Mouse (Mus musculus) MEL (cell line): ENCODE results near the gene Sec63. TPM values are rescaled to one million over a fixed set of nuclear protein-coding genes. Genes with fewer than 3 reads are reported as not detected.
A peak's percentile ranks its signal among the peaks of the same experiment; 100 is the strongest.

Experiments
- DNase-seq: peaks from one replicate; pipeline ENCODE4 v3.0.0; 2011; ENCODE audit warnings: low read depth, low spot score
- H3K27ac ChIP-seq: 2 replicates; pipeline ENCODE4 v1.5.1; 2012; ENCODE audit warnings: low read depth, mild to moderate bottlenecking, control low read depth, low read length, moderate library complexity; ENCODE audit not compliant: control insufficient read depth
- H3K27me3 ChIP-seq, 2 experiments: fragments of 150-350 bp in 1 of 2; sonication (generic) in 1 of 2; 2 replicates each; pipeline ENCODE4 v1.6.1; 2012; ENCODE audit warnings: low read length in 2 of 2, mild to moderate bottlenecking in 2 of 2, improper control_type of control experiment in 1 of 2, moderate library complexity in 1 of 2; ENCODE audit not compliant: insufficient read depth in 2 of 2, control insufficient read depth in 1 of 2
- H3K36me3 ChIP-seq, 2 experiments: 2 replicates each; pipeline ENCODE4 v1.6.1; 2012 to 2014; ENCODE audit warnings: low read length in 2 of 2, improper control_type of control experiment in 1 of 2, inconsistent platforms in 1 of 2, mild to moderate bottlenecking in 1 of 2; ENCODE audit not compliant: insufficient read depth in 2 of 2, control insufficient read depth in 1 of 2
- H3K4me1 ChIP-seq, 2 experiments: fragments of 150-350 bp in 1 of 2; sonication (generic) in 1 of 2; 2 replicates each; pipeline ENCODE4 v1.6.1; 2012; ENCODE audit warnings: low read length in 2 of 2, improper control_type of control experiment in 1 of 2, mild to moderate bottlenecking in 1 of 2; ENCODE audit not compliant: insufficient read depth in 2 of 2, control insufficient read depth in 1 of 2
- H3K4me3 ChIP-seq, 2 experiments: fragments of 150-350 bp in 1 of 2; sonication (generic) in 1 of 2; 2 replicates each; pipeline ENCODE4 v1.5.1; 2012; ENCODE audit warnings: low read depth in 2 of 2, low read length in 2 of 2, mild to moderate bottlenecking in 2 of 2, moderate library complexity in 2 of 2, control low read depth in 1 of 2, improper control_type of control experiment in 1 of 2; ENCODE audit not compliant: control insufficient read depth in 1 of 2, insufficient read depth in 1 of 2
- H3K79me2 ChIP-seq: 2 replicates; pipeline ENCODE4 v1.6.1; 2012; ENCODE audit warnings: mild to moderate bottlenecking, low read length, moderate library complexity; ENCODE audit not compliant: control insufficient read depth, poor library complexity, insufficient read depth
- H3K9ac ChIP-seq: 2 replicates; pipeline ENCODE4 v1.6.1; 2012; ENCODE audit warnings: low read depth, mild to moderate bottlenecking, control low read depth, low read length, moderate library complexity; ENCODE audit not compliant: control insufficient read depth, poor library complexity, severe bottlenecking
- H3K9me3 ChIP-seq: fragments of 150-350 bp; sonication (generic); replicated peaks from 2 replicates; pipeline ENCODE4 v1.6.1; 2012; ENCODE audit warnings: mild to moderate bottlenecking, low read length, improper control_type of control experiment, moderate library complexity; ENCODE audit not compliant: insufficient read depth
- BHLHE40 ChIP-seq: IDR thresholded peaks from 2 replicates; pipeline ENCODE4 v1.6.1; 2012; ENCODE audit warnings: low read depth, mild to moderate bottlenecking, inconsistent platforms, low read length, improper control_type of control experiment, borderline replicate concordance
- CHD2 ChIP-seq: IDR thresholded peaks from 2 replicates; pipeline ENCODE4 v1.6.1; 2011; ENCODE audit warnings: low read length, improper control_type of control experiment
- CTCF ChIP-seq, 3 experiments: IDR thresholded peaks in 2 of 3; conservative IDR thresholded peaks in 1 of 3; 2 replicates each; pipeline ENCODE4 v1.5.1; 2011 to 2012; ENCODE audit warnings: low read length in 3 of 3, low read depth in 2 of 3, mild to moderate bottlenecking in 2 of 3, improper control_type of control experiment in 1 of 3, inconsistent platforms in 1 of 3, mixed read lengths in 1 of 3, moderate library complexity in 1 of 3; ENCODE audit not compliant: control insufficient read depth in 1 of 3, insufficient read depth in 1 of 3, poor library complexity in 1 of 3, severe bottlenecking in 1 of 3
- ELF1 ChIP-seq: IDR thresholded peaks from 2 replicates; pipeline ENCODE4 v1.6.1; 2014; ENCODE audit warnings: low read depth, mild to moderate bottlenecking, inconsistent platforms, low read length, improper control_type of control experiment, moderate library complexity
- EP300 ChIP-seq, 2 experiments: IDR thresholded peaks; 2 replicates each; pipeline ENCODE4 v1.6.1; 2011; ENCODE audit warnings: improper control_type of control experiment in 2 of 2, low read length in 2 of 2, low read depth in 1 of 2, mild to moderate bottlenecking in 1 of 2
- HCFC1 ChIP-seq: IDR thresholded peaks from 2 replicates; pipeline ENCODE4 v1.6.1; 2012; ENCODE audit warnings: low read depth, mild to moderate bottlenecking, inconsistent platforms, low read length, improper control_type of control experiment, moderate library complexity
- JUND ChIP-seq: IDR thresholded peaks from 2 replicates; pipeline ENCODE4 v1.6.1; 2011; ENCODE audit warnings: low read depth, mild to moderate bottlenecking, improper control_type of control experiment, low read length
- KAT2A ChIP-seq: conservative IDR thresholded peaks from 2 replicates; pipeline ENCODE4 v1.6.1; 2012; ENCODE audit warnings: low read depth, low read length, improper control_type of control experiment, inconsistent platforms
- MAFK ChIP-seq: IDR thresholded peaks from 2 replicates; pipeline ENCODE4 v1.6.1; 2011; ENCODE audit warnings: low read depth, mild to moderate bottlenecking, low read length, improper control_type of control experiment, borderline replicate concordance
- MAZ ChIP-seq: IDR thresholded peaks from 2 replicates; pipeline ENCODE4 v1.6.1; 2012; ENCODE audit warnings: low read depth, mild to moderate bottlenecking, inconsistent platforms, low read length, improper control_type of control experiment
- MXI1 ChIP-seq: IDR thresholded peaks from 2 replicates; pipeline ENCODE4 v1.6.1; 2011; ENCODE audit warnings: mild to moderate bottlenecking, low read depth, low read length, improper control_type of control experiment
- MYC ChIP-seq: IDR thresholded peaks from 2 replicates; pipeline ENCODE4 v1.6.1; 2011; ENCODE audit warnings: low read depth, mild to moderate bottlenecking, low read length, improper control_type of control experiment, moderate library complexity
- NELFE ChIP-seq: IDR thresholded peaks from 2 replicates; pipeline ENCODE4 v1.6.1; 2011; ENCODE audit warnings: low read depth, low read length, improper control_type of control experiment
- NRF1 ChIP-seq: IDR thresholded peaks from 2 replicates; pipeline ENCODE4 v1.6.1; 2014; ENCODE audit warnings: low read depth, mild to moderate bottlenecking, inconsistent platforms, low read length, improper control_type of control experiment, moderate library complexity; ENCODE audit not compliant: poor library complexity, insufficient read depth, severe bottlenecking
- POLR2AphosphoS2 ChIP-seq: IDR thresholded peaks from 2 replicates; pipeline ENCODE4 v1.6.1; 2011; ENCODE audit warnings: low read length, improper control_type of control experiment
- POLR2AphosphoS5 ChIP-seq: IDR thresholded peaks from 2 replicates; pipeline ENCODE4 v1.6.1; 2012; ENCODE audit warnings: low read depth, borderline replicate concordance, mild to moderate bottlenecking, inconsistent platforms, low read length, moderate library complexity, mixed read lengths
- RAD21 ChIP-seq: IDR thresholded peaks from 2 replicates; pipeline ENCODE4 v1.6.1; 2011; ENCODE audit warnings: mild to moderate bottlenecking, low read depth, low read length, improper control_type of control experiment
- SMC3 ChIP-seq: IDR thresholded peaks from 2 replicates; pipeline ENCODE4 v1.6.1; 2011; ENCODE audit warnings: low read depth, low read length, improper control_type of control experiment
- TAL1 ChIP-seq: IDR thresholded peaks from 2 replicates; pipeline ENCODE4 v1.6.1; 2012; ENCODE audit warnings: mild to moderate bottlenecking, inconsistent platforms, low read length, moderate library complexity, mixed read lengths
- TCF12 ChIP-seq: IDR thresholded peaks from 2 replicates; pipeline ENCODE4 v1.6.1; 2014; ENCODE audit warnings: low read depth, mild to moderate bottlenecking, inconsistent platforms, low read length, improper control_type of control experiment, moderate library complexity
- USF1 ChIP-seq: IDR thresholded peaks from 2 replicates; pipeline ENCODE4 v1.6.1; 2014; ENCODE audit warnings: low read depth, mild to moderate bottlenecking, inconsistent platforms, low read length, improper control_type of control experiment, moderate library complexity
- ZC3H11A ChIP-seq: IDR thresholded peaks from 2 replicates; pipeline ENCODE4 v1.6.1; 2012; ENCODE audit warnings: low read depth, mild to moderate bottlenecking, inconsistent platforms, low read length, improper control_type of control experiment
- ZKSCAN1 ChIP-seq: IDR thresholded peaks from 2 replicates; pipeline ENCODE4 v1.6.1; 2012; ENCODE audit warnings: low read depth, mild to moderate bottlenecking, inconsistent platforms, low read length, improper control_type of control experiment, moderate library complexity
- ZNF384 ChIP-seq: IDR thresholded peaks from 2 replicates; pipeline ENCODE4 v1.6.1; 2012; ENCODE audit warnings: low read depth, mild to moderate bottlenecking, inconsistent platforms, low read length, improper control_type of control experiment
- polyA plus RNA-seq, 2 experiments: library from polyadenylated mRNA; stranded (reverse) in 1 of 2; unstranded in 1 of 2; fragments of >175 nt in 1 of 2; fragments of >200 nt in 1 of 2; gene quantifications; 2 replicates each; pipeline versions ENCODE4 v1.2.1 to v1.2.4; 2012; ENCODE audit warnings: low replicate concordance in 2 of 2, low read depth in 1 of 2; ENCODE audit not compliant: insufficient read length in 2 of 2, insufficient read depth in 1 of 2, missing spikeins in 1 of 2
- total RNA-seq: library from RNA; depleted of rRNA; stranded (reverse); fragments of 300-350 nt; gene quantifications from 2 replicates; pipeline ENCODE4 v1.2.3, GENCODE M21; 2012

Sec63 gene
- total and polyA plus RNA-seq, 3 experiments = 16.1 to 119 (median 41.8) TPM

DNA sequence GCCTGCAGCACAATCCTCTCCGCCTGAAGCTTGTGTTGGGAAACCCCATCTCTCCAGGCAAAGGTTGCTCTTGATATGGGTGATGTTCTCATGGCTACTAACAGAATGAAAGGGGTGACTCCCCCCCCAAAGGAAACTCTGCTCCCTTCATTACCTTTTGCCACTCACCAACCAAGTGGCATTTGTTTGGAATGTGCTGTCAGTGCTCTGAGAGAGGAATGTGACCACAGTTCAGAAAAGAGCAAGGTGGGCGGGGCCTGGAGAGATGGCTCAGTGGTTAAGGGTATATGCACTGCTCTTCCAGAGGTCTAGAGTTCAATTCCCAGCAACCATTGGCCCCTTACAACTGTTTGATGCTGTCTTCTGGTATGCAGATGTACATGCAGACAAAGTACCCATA, 95.7 kb downstream of the Sec63 start:
- Histone ChIP-seq H3K9me3 (no peaks in the 10 kb centered on the region), H3K27ac (no peak overlapping the region), H3K4me3 (no peak overlapping the region), H3K79me2 (no peaks in the 10 kb centered on the region), H3K27me3 (no peaks in the 10 kb centered on the region; a peak in 1 of 4 replicates), H3K9ac (no peak overlapping the region), H3K36me3 (no peaks in the 10 kb centered on the region), H3K4me1 (no peaks in the 10 kb centered on the region)
- no peak for DNase-seq
- TF ChIP-seq BHLHE40 = no peak
- TF ChIP-seq MAFK = no peak
- no peak for TF ChIP-seq RAD21
- TF ChIP-seq POLR2AphosphoS5 = no peak
- TF ChIP-seq CTCF (IDR thresholded peaks at IDR 0.05 in 2 of 3, conservative IDR thresholded peaks at IDR 0.05 in 1 of 3; ENCODE audit: control insufficient read depth in 1 of 3, insufficient read depth in 1 of 3, low read depth in 2 of 3, low read length in 3 of 3, poor library complexity in 1 of 3, severe bottlenecking in 1 of 3) = no peak
- TF ChIP-seq EP300 (IDR thresholded peaks at IDR 0.05; ENCODE audit: low read depth in 1 of 2, low read length in 2 of 2) = no peak
- no peak for TF ChIP-seq TAL1
- TF ChIP-seq MAZ = no peak
- no peak for TF ChIP-seq CHD2

DNA sequence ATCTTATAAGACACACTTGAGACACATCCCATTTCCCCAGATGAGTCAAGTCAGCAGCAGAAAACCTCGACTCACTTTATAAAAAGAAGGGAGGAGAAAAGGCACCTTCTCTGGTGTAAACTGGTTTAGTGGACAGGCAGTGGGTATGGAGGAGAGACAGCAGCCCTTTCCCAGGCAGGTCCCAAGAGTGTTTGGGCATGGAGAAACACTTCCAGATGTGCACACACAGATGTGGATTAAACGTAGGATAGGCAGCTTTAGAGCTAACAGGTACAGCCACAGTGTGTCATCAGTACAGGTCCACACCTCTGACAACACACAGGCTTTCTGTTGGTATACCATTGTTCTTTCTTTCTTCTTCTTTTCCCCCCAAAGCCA, 98.5 kb downstream of the Sec63 start:
- Histone ChIP-seq H3K4me1 (no peaks in the 10 kb centered on the region; a peak in 1 of 4 replicates), H3K27me3 (no peaks in the 10 kb centered on the region; a peak in 1 of 4 replicates), H3K27ac (no peak overlapping the region), H3K9ac (no peak overlapping the region), H3K4me3 (no peak overlapping the region), H3K36me3 (no peaks in the 10 kb centered on the region), H3K79me2 (no peaks in the 10 kb centered on the region), H3K9me3 (no peaks in the 10 kb centered on the region)
- TF ChIP-seq TCF12 (no peak), MYC (no peak)
- no peak for DNase-seq

DNA sequence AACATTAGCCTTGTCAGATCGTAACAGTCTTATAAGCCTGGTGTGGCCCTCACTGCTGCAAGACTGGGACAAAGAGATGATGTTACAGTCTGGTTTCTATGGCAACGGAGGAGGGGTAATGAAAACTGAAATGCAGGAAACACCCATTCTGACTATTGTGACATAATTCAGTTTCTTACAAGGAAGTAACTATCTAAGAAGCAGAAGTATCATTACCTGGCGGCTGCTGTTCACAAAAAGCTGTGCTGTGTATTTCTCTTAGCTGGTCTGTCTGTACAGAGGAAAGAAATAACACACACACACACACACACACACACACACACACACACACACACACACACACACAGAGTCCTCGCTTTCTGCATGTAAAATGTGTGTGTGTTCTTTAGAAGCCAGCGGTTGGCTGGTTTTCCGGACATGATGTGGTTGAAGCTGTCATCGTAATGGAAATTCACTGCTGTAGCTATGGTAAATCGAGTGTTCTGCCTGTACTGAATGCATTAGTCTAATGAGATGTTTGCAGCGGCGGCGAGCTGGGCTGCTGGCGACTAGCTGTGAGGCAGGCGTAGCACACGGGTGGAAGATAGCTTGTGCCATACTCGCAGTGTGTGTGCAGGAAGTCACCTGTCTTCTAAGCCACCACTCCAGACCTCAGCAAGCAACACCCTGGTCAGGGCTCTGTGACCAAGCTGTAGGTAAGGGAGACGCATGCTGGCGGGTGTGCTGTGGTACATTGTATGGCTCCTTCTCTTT, 99.0 kb downstream of the Sec63 start, which contains the start of gene Scml4:
Gene Scml4, plus strand, starts transcription at position 212 of the 753 bp plus-strand sequence.
- Histone ChIP-seq H3K27ac (no peak within 1 kb of the TSS), H3K79me2 (no peaks in the 10 kb centered on the region), H3K27me3 (no peaks in the 10 kb centered on the region; a peak in 1 of 4 replicates), H3K9ac (no peak within 1 kb of the TSS), H3K9me3 (no peaks in the 10 kb centered on the region), H3K36me3 (no peaks in the 10 kb centered on the region), H3K4me1 (no peaks in the 10 kb centered on the region; a peak in 1 of 4 replicates), H3K4me3 (no peak within 1 kb of the TSS)
- DNase-seq = peak; percentile 63
- no peak for TF ChIP-seq TCF12
- no peak for TF ChIP-seq RAD21
- TF ChIP-seq MXI1 = no peak
- TF ChIP-seq ZKSCAN1 = no peak
- TF ChIP-seq NELFE = no peak
- no peak for TF ChIP-seq CTCF (IDR thresholded peaks at IDR 0.05 in 2 of 3, conservative IDR thresholded peaks at IDR 0.05 in 1 of 3; ENCODE audit: control insufficient read depth in 1 of 3, insufficient read depth in 1 of 3, low read depth in 2 of 3, low read length in 3 of 3, poor library complexity in 1 of 3, severe bottlenecking in 1 of 3)
- no peak for TF ChIP-seq ZC3H11A
- TF ChIP-seq KAT2A = no peak
- no peak for TF ChIP-seq CHD2
- no peak for TF ChIP-seq MAFK
- no peak for TF ChIP-seq ELF1
- TF ChIP-seq MYC = no peak
- no peak for TF ChIP-seq ZNF384
- no peak for TF ChIP-seq EP300 (IDR thresholded peaks at IDR 0.05; ENCODE audit: low read depth in 1 of 2, low read length in 2 of 2)
- TF ChIP-seq JUND = no peak
- no peak for TF ChIP-seq HCFC1
- TF ChIP-seq NRF1 = no peak
- no peak for TF ChIP-seq USF1
- TF ChIP-seq SMC3 = no peak
- TF ChIP-seq POLR2AphosphoS2 = no peak
